Comparison of ENCODE assay signal across 9 mouse cellular contexts in the genomic region with DNA sequence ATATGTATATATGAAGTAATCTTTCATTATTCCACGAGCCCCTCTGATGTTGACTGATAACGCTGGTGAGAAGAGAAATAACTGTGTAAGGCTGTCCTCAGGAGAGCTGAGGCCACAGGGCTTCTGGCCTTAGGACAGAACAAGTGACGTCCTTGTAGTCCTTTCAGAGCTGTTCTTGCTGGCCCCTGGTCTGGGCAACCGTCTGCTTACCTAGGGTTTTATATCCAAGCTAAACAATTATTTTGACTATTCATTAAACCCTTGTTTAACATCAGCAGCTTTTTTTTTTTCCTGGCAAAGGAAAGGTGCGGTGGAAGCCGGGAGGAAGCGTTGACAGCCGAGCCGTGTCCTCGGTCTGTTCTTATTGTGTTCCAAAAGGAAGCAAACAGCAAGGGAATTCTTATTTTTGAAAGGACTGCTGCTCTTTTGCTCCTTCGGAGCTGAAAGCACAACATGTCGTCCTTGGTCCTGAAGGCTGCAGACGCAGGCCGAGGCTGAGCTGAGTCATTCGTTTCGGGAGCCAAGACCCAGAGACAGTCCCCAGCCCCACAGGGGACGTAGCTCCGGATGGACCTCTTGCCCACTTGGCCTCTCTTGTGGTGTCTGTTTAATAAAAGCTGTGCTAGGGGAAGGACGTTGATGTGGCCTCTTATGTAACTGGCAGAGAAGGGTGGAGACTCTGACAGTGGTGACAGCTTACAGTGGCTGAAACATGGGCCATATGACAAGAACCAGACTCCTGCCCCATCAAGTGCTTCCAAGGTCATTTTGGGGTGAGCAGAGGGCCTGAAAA.
A peak's percentile ranks its signal among the peaks of the same experiment; 100 is the strongest.
DNase-seq lines count a peak whose midpoint lies in the region; ATAC-seq and TF ChIP-seq lines count a peak whose summit lies in the region.
"Had no signal": no experiment of that assay in that cellular context is flagged by ENCODE, and none has a peak within 500 bp of the region (broad histone marks: within the 10 kb centered on the region; RNA-seq: fewer than 3 reads in every experiment).

No protein-coding gene starts in this region.

- no peak overlapping the region for H3K9ac ChIP-seq in heart, embryonic 11.5 days (ENCODE audit: low read depth, low read length)
- H3K9ac ChIP-seq in forebrain, embryonic 16.5 days (replicated peaks; ENCODE audit: low read depth, low read length): no peak overlapping the region
- H3K9ac ChIP-seq: neural tube, embryonic 12.5 days had no signal

- no peak for TF ChIP-seq POLR2A in cerebellum, adult 2 months (IDR thresholded peaks at IDR 0.05; ENCODE audit: borderline replicate concordance, insufficient read depth, low read length)

- no peaks in the 10 kb centered on the region for H3K27me3 ChIP-seq in cerebellum, adult 2 months (ENCODE audit: control insufficient read depth, insufficient read depth, low read length)
- H3K27me3 ChIP-seq in heart, embryonic 11.5 days (ENCODE audit: control insufficient read depth, insufficient read depth, low read length): no peaks in the 10 kb centered on the region
- H3K27me3 ChIP-seq in forebrain, embryonic 16.5 days (replicated peaks; ENCODE audit: control insufficient read depth, insufficient read depth, low read length): no peaks in the 10 kb centered on the region
- H3K27me3 ChIP-seq: neural tube, embryonic 12.5 days had no signal

- no peak overlapping the region for H3K27ac ChIP-seq in cerebellum, adult 2 months (ENCODE audit: insufficient read depth, low read length)
- H3K27ac ChIP-seq in heart, embryonic 11.5 days (ENCODE audit: low read depth, low read length): peak overlapping the region; percentile 62
- H3K27ac ChIP-seq in forebrain, embryonic 16.5 days (ENCODE audit: low read length): no peak overlapping the region; the same call in 1 of the 2 replicates
- H3K27ac ChIP-seq: neural tube, embryonic 12.5 days had no signal

- H3K36me3 ChIP-seq in heart, embryonic 11.5 days (ENCODE audit: control insufficient read depth, insufficient read depth, low read length): no peaks in the 10 kb centered on the region
- no peaks in the 10 kb centered on the region for H3K36me3 ChIP-seq in forebrain, embryonic 16.5 days (ENCODE audit: control insufficient read depth, insufficient read depth)
- H3K36me3 ChIP-seq: neural tube, embryonic 12.5 days had no signal

- no peak for TF ChIP-seq CTCF in cerebellum, adult 2 months (IDR thresholded peaks at IDR 0.05; ENCODE audit: borderline replicate concordance, insufficient read depth, low read depth, low read length)

- no peak overlapping the region for H3K4me3 ChIP-seq in cerebellum, adult 2 months (replicated peaks; ENCODE audit: insufficient read depth, low read depth, low read length)
- no peak overlapping the region for H3K4me3 ChIP-seq in heart, embryonic 11.5 days (ENCODE audit: low read depth, low read length)
- no peak overlapping the region for H3K4me3 ChIP-seq in forebrain, embryonic 16.5 days (replicated peaks; ENCODE audit: low read length)
- H3K4me3 ChIP-seq: neural tube, embryonic 12.5 days had no signal

- H3K9me3 ChIP-seq in heart, embryonic 11.5 days (replicated peaks; ENCODE audit: control insufficient read depth, low read length): no peaks in the 10 kb centered on the region
- H3K9me3 ChIP-seq in forebrain, embryonic 16.5 days (ENCODE audit: control insufficient read depth, low read length): no peaks in the 10 kb centered on the region
- H3K9me3 ChIP-seq: neural tube, embryonic 12.5 days had no signal

- H3K4me2 ChIP-seq in heart, embryonic 11.5 days: peak overlapping the region; percentile 39
- no peak overlapping the region for H3K4me2 ChIP-seq in forebrain, embryonic 16.5 days (ENCODE audit: low read length)
- H3K4me2 ChIP-seq: neural tube, embryonic 12.5 days had no signal

- ATAC-seq in heart, embryonic 11.5 days (replicated peaks; ENCODE audit: insufficient number of reproducible peaks, low FRiP score, low TSS enrichment): peak; percentile 86
- no peak for ATAC-seq in forebrain, embryonic 16.5 days

- DNase-seq in cerebellum, adult 2 months: peak; percentile 12 to 18
- no peak for DNase-seq in cerebellum, adult 8-10 months
- DNase-seq in adrenal gland, postnatal 14 days: peak; percentile 89
- DNase-seq in kidney, postnatal 4 days: peak; percentile 45 to 62
- DNase-seq in Muller cell, postnatal 12 days (ENCODE audit: inconsistent ontology term): no peak
- DNase-seq in left cerebral cortex, adult 11 months (ENCODE audit: low spot score): no peak

- no peaks in the 10 kb centered on the region for H3K4me1 ChIP-seq in cerebellum, adult 2 months (ENCODE audit: control insufficient read depth, insufficient read depth, low read length)
- H3K4me1 ChIP-seq in heart, embryonic 11.5 days (ENCODE audit: control insufficient read depth, insufficient read depth, low read length): peaks cover 20% of the 10 kb centered on the region
- H3K4me1 ChIP-seq in forebrain, embryonic 16.5 days (replicated peaks; ENCODE audit: control insufficient read depth, insufficient read depth, low read length): no peaks in the 10 kb centered on the region
- H3K4me1 ChIP-seq: neural tube, embryonic 12.5 days had no signal

- WGBS in cerebellum, adult 2 months: 61% methylated on average over 19 of the region's 19 CpGs
- WGBS in heart, embryonic 11.5 days (ENCODE audit: insufficient replicate concordance): 24% methylated on average over 19 of the region's 19 CpGs
- WGBS in forebrain, embryonic 16.5 days: 79% methylated on average over 19 of the region's 19 CpGs

Comparison
In these comparisons a context has a peak if more than half of its experiments do, and no peak if none do; other contexts are left out.
1. DNase-seq: peak in cerebellum, adult 2 months (2 of 2), adrenal gland, postnatal 14 days (single experiment) and kidney, postnatal 4 days (2 of 2); none in cerebellum, adult 8-10 months (single experiment), Muller cell, postnatal 12 days (single experiment) and left cerebral cortex, adult 11 months (single experiment).